Mouse (Mus musculus) c-Kit-positive CD71-negative TER-119-negative erythroid progenitor cells, embryonic 14.5 days (primary cell): ENCODE measurements around the gene E130114P18Rik.

Experiments used
- DNase-seq: peaks from one replicate; pipeline ENCODE4 v3.0.0-alpha.2; 2013; ENCODE audit warnings: low read depth

Gene E130114P18Rik

DNA sequence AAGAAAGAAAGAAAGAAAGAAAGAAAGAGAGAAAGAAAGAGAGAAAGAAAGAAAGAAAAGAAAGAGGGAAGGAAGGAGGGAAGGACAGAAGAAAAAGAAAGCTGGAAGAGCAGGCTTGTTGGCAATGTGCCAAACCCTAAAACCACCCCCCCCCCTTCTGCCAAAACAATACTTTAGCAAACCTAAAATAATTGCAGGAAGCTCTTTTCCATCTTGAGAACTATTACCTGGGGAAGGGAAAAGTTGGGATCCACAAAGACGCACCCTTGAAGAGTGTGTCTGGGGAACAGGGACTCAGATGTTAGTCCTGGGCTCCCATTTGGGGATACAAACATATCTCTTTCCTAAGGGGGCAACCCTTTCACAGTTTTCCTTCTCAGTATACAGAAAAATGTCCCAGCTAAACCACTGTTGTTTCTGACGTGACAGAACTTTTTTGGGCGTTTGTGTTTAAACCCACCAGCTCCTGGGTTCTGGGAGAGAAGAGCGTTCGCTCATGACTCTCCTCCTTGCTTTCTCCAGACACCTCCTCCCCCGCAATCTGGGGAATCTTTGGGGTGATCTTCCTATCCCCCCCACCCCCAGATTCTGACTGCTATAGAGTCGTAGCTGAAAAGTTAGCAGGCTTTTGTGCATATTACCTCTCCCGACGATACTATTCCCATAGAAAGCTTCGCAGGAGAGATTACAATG lies 1.3 kb downstream of the E130114P18Rik start:
- no peak for DNase-seq

- no peak for DNase-seq
These were observed 2.2 kb downstream of the E130114P18Rik start for GRCm38 (mm10) chr4:97775494-97776265.

GRCm38 (mm10) chr4:97775059-97775458 lies 2.8 kb downstream of the E130114P18Rik start:
- DNase-seq, result no peak

GRCm38 (mm10) chr4:97774446-97774950 lies 3.4 kb downstream of the E130114P18Rik start:
- no peak for DNase-seq

GRCm38 (mm10) chr4:97773791-97774190 lies 4.1 kb downstream of the E130114P18Rik start:
- DNase-seq, result no peak

DNA sequence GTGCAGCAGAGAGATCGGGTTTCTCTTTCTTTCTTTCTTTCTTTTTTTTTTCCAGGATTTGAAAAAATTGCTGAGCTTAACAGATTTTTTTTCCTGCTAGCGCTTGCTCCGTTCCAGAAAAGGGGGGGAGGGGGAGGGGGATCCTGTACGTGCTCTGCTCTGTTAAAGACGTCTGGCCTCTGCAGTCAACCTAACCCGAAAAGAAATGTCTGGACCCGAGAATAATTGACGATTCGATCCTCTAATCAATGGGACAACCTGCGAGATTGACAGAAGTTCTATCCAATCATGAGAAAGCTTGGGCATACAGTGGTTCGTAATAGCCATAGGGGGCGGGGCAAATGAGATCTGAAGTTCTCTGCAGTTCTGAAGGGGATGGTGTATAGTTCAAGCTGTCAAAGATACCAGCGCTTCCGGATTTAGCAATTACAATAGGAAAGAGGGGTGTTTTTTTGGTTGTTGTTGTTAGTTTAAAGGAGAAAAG lies 4.7 kb downstream of the E130114P18Rik start:
- DNase-seq, result peak; percentile 99

- no peak for DNase-seq
These were observed 5.2 kb downstream of the E130114P18Rik start, which contains the start of gene Nfia for GRCm38 (mm10) chr4:97772641-97773040. Gene Nfia, plus strand, starts transcription at chr4:97772734.

GRCm38 (mm10) chr4:97772084-97772484 lies 5.8 kb downstream of the E130114P18Rik start:
- DNase-seq, result peak; percentile 84

DNA sequence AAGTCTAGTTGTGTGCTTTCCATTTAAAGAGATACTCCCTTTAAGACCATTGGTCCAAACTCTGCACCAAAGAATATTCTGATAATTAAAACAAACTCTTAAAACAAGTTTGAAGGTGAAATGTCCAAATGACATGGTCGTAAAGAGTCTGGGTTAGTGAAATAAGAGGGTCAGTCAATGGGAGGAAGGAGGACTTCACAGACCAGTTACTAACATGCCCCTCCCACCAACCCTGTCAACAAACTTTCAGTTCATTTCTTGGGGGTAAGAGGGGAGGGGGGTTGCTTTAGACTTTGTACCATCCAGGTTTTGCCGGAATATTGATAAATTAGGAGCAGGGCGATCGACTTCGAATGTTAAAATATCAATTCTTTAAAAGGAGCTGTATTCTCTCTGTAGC lies 6.5 kb downstream of the E130114P18Rik start:
- DNase-seq, result no peak

DNA sequence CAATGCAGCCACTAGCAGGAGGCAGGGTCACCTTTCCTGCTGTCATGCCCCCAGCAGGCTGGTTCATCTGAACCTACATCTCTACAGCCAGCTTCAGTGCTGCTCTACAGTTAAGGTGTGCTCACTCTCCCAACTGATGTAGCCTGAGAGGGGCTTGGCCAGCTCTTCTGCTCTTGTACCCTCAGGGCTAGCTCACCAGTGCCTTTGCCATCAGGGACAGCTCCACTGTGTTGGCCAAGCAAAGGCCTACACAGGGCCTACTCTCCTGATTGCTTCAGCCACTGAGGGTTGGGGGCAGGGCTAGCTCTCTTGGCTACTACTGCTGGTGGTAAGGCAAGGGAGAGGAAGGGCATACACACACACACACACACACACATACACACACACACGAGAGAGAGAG lies 8.0 kb downstream of the E130114P18Rik start:
- DNase-seq, result no peak

GRCm38 (mm10) chr4:97767516-97767915 lies 10.4 kb downstream of the E130114P18Rik start:
- no peak for DNase-seq

DNA sequence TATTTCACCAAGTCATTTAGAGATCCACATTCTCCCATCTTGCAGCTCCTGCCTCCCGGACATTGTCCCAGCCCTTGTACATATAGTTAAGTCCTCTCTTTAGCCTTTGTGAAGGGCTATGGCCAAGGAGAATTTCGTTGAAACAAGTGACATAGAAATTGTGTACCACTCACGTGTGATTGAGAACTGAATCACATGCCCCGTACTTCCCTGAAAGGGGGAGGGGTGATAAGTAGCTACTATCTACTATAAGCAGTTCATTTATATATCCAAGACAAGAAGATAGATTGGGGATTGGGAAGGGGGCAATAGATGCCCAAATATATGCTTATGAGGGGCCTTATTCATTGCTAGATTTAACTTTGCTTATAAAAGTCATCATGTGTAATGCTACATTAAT lies 10.9 kb downstream of the E130114P18Rik start:
- no peak for DNase-seq

DNA sequence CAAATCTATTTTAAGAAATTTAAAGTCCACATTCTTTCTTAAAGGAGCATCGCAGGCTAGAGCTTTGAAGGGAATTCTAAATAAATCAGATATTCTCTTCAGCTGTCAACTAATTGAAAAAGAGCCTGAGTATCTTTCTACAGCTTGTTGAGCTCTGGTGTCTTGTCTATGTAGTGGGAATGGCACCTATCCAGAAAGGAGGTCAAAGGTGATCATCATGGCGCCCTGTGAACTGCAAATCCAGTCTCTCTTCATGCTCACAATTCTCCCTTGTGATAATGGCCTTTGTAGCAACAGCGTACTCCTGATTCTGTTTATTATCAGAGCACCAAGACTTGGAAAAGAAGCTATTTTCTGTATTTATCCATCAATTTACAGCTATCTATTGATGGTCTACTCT lies 11.8 kb downstream of the E130114P18Rik start:
- DNase-seq, result no peak

- DNase-seq, result no peak
These were observed 12.4 kb downstream of the E130114P18Rik start for GRCm38 (mm10) chr4:97765341-97766020.

GRCm38 (mm10) chr4:97764616-97765015 lies 13.3 kb downstream of the E130114P18Rik start:
- DNase-seq, result no peak

- no peak for DNase-seq
These were observed 19.2 kb downstream of the E130114P18Rik start for GRCm38 (mm10) chr4:97758661-97759060.

DNA sequence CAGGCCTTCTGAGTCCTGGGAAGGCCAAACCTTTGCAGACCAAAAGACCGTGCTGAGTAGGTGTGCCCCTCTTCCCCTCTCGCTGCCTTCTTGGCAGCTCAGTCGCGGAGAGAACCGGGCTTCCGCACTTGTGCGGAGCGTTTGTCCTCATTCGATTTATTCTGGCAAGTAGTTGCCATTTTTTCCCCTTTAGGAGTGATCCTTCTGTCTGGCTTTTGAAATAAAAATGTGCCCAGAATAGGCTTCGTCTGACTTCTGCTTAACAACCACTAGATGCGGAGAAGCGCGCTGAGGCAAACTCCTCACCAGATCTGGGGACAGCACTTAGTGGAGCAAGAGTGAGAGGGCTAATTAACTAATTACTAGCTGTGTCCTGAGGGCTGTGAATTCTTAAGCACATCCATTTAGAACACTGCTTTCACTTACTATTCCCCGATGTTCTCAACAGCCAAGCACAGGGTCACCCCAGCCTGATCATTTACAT lies 19.9 kb downstream of the E130114P18Rik start:
- no peak for DNase-seq

DNA sequence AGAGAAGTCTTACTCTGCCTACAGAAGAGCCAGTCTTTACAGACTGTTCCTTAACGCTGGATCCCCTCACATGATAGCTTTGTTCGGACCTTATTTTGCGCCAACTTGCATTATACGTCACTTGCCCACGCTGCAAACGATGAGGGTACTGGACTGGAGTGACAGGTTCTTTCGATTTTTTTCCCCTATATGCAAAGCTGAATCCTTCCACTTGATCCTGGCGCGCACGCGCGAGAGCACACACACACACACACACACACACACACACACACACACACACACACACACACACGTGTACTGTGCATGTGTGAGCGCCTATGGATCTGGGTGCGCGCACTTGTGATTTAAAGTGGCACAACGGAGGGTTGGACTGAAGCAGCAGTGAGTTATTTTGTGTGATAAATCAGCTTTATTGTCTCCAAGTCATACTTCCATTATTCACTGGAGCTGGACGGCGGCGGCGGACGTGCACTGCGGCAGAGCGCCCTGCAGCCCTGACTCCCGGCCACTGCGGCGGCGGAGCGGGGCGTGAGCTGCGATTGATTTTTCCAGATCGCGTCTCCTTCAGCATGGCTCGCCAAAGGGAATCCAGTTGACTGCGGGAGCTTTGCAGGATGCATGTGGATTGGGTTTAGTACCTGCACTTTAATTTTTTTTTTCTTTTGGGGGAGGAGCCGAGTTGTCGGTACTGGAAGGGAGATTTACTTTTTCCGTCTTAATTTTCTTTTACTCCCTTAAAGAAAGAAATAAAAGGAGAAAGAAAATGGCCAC lies 20.5 kb downstream of the E130114P18Rik start:
- no peak for DNase-seq

GRCm38 (mm10) chr4:97754241-97754640 lies 23.6 kb downstream of the E130114P18Rik start:
- no peak for DNase-seq

DNA sequence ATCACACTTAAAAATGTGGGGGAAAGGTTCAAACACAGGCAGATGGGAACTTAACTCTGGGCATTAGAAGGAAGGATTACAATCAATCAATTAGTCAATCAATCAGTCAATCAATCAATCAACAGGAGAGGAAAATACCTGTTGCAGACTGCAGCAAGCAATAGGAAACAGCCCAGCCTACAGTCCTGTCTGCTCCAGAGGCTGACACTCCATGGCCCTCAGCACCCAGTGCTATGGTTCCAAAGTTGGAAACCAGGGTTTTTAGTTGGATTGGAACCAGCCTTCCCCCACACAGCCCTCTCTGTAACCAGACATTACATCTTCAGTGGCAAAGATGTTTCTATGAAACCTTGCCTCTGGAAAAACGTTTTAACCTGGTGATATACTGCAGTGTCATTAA lies 24.4 kb downstream of the E130114P18Rik start:
- DNase-seq, result no peak

- DNase-seq, result no peak
These were observed 25.4 kb downstream of the E130114P18Rik start for GRCm38 (mm10) chr4:97752276-97753010.
